Mouse (Mus musculus) heart, embryonic 11.5 days (tissue): ENCODE results near the gene Rhno1. TPM values are rescaled to one million over a fixed set of nuclear protein-coding genes. Genes with fewer than 3 reads are reported as not detected.
"Not testable (repeated sequence)": the region's sequence is repeated elsewhere in the genome, so short reads cannot be mapped to it uniquely, and the experiment has no call there.

Source experiments
- ATAC-seq: fragments of 200-750 bp; cut with Nextera tagmentation; replicated peaks from 2 replicates; pipeline ENCODE4 v1.8.0; 2017; ENCODE audit warnings: moderate library complexity; ENCODE audit not compliant: insufficient number of reproducible peaks, low FRiP score, low TSS enrichment
- H3K27ac ChIP-seq: fragments of 300-500 bp; sonication (generic); 2 replicates; pipeline ENCODE4 v1.5.1; 2014; ENCODE audit warnings: mild to moderate bottlenecking, low read depth, low read length
- H3K27me3 ChIP-seq: fragments of 300-500 bp; sonication (generic); 2 replicates; pipeline ENCODE4 v1.6.1; 2014; ENCODE audit warnings: mild to moderate bottlenecking, low read length, mixed read lengths; ENCODE audit not compliant: control insufficient read depth, insufficient read depth
- H3K36me3 ChIP-seq: fragments of 300-500 bp; sonication (generic); 2 replicates; pipeline ENCODE4 v1.6.1; 2014; ENCODE audit warnings: mild to moderate bottlenecking, low read length, moderate library complexity, mixed read lengths; ENCODE audit not compliant: control insufficient read depth, insufficient read depth
- H3K4me1 ChIP-seq: fragments of 300-500 bp; sonication (generic); 2 replicates; pipeline ENCODE4 v1.6.1; 2014; ENCODE audit warnings: low read length; ENCODE audit not compliant: control insufficient read depth, insufficient read depth
- H3K4me2 ChIP-seq: fragments of 300-500 bp; sonication (generic); 2 replicates; pipeline ENCODE4 v1.6.1; 2014; ENCODE audit warnings: mild to moderate bottlenecking, moderate library complexity
- H3K4me3 ChIP-seq: fragments of 300-500 bp; sonication (generic); 2 replicates; pipeline ENCODE4 v1.5.1; 2014; ENCODE audit warnings: low read depth, low read length
- H3K9ac ChIP-seq: fragments of 300-500 bp; sonication (generic); 2 replicates; pipeline ENCODE4 v1.6.1; 2014; ENCODE audit warnings: mild to moderate bottlenecking, low read depth, low read length, moderate library complexity
- H3K9me3 ChIP-seq: fragments of 300-500 bp; sonication (generic); replicated peaks from 2 replicates; pipeline ENCODE4 v1.6.1; 2016; ENCODE audit warnings: low read length; ENCODE audit not compliant: control insufficient read depth
- WGBS: fragments of 180-500 bp; shearing (Covaris S2); extraction: QIAGEN DNeasy Blood & Tissue Kit; methylation state at CpG from one replicate; pipeline ENCODE4 v1.1.7; 2014; ENCODE audit not compliant: insufficient replicate concordance; 5-methylcytosine and 5-hydroxymethylcytosine counted together
- polyA plus RNA-seq: library from polyadenylated mRNA; unstranded; fragments of >200 nt; fragmentation: Nextera tagmentation; extraction: Ambion mirVana; gene quantifications from 2 replicates; pipeline ENCODE4 v1.2.1, GENCODE M21; 2014

Rhno1 gene
- polyA plus RNA-seq, 1 experiment from 2014 or later, result 105 TPM

GRCm38 (mm10) chr6:128390683-128391082 is 28.0 kb upstream of the Rhno1 start:
- Histone ChIP-seq H3K4me3 (no peak overlapping the region), H3K9ac (no peak overlapping the region), H3K27ac (no peak overlapping the region), H3K27me3 (no peaks in the 10 kb centered on the region), H3K36me3 (no peaks in the 10 kb centered on the region), H3K4me2 (no peak overlapping the region), H3K4me1 (no peaks in the 10 kb centered on the region), H3K9me3 (no peaks in the 10 kb centered on the region)
- 56% methylated on average over 1 of the region's 1 CpGs for WGBS
- no peak for ATAC-seq

DNA sequence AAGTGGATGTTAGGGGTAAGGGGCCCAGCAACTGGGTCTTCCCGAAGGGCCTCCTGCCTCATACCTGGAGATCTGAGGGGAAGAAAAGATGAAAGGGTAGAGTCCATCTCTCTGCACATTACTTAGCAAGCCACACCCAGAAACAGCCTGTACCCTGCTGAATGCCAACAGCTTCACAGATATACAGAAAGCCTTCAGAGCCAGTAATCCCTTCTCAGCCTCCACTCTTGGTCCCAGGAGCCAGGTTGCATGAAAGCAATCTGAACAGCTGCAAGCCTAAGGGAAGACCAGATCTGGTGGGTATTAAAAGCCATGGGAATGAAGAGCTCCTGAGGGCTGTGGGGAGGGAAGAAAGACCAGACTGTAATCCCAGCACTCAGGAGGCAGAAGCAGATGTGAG is 26.5 kb upstream of the Rhno1 start:
- H3K36me3 ChIP-seq, result no peaks in the 10 kb centered on the region
- no peaks in the 10 kb centered on the region for H3K27me3 ChIP-seq
- H3K9ac ChIP-seq, result no peak overlapping the region
- H3K4me1 ChIP-seq, result no peaks in the 10 kb centered on the region
- ATAC-seq, result no peak
- H3K9me3 ChIP-seq, result no peaks in the 10 kb centered on the region
- H3K4me3 ChIP-seq, result no peak overlapping the region
- WGBS, result 72% methylated on average over 1 of the region's 1 CpGs
- H3K27ac ChIP-seq, result no peak overlapping the region
- H3K4me2 ChIP-seq, result no peak overlapping the region

- 80% methylated on average over 1 of the region's 1 CpGs for WGBS
- Histone ChIP-seq H3K27me3 (no peaks in the 10 kb centered on the region), H3K4me1 (no peaks in the 10 kb centered on the region), H3K9me3 (no peaks in the 10 kb centered on the region), H3K4me2 (no peak overlapping the region), H3K4me3 (no peak overlapping the region), H3K9ac (no peak overlapping the region), H3K27ac (no peak overlapping the region), H3K36me3 (no peaks in the 10 kb centered on the region)
- no peak for ATAC-seq
Measured at GRCm38 (mm10) chr6:128385026-128385425, 22.3 kb upstream of the Rhno1 start.

DNA sequence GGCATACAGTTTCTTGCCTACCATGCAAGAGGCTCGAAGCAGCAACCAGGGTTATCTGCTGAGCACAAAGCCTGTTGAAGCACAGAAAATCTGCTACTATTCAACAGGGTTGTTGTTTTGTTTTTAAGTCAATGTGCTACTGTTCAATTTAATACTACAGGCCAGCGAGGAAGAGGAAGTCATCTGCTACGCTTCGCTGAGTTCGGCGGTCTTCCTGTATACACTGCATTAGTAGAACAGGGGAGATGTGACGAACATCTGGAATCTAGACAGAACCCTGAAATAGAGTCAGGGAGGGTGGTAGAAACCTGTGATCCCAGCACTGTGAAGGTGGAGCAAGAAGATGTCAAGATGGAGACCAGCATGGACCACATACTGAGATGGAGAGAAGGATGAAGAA is 21.0 kb upstream of the Rhno1 start:
- no peaks in the 10 kb centered on the region for H3K27me3 ChIP-seq
- H3K9ac ChIP-seq, result no peak overlapping the region
- no peak overlapping the region for H3K4me2 ChIP-seq
- H3K4me3 ChIP-seq, result no peak overlapping the region
- no peak for ATAC-seq
- no peaks in the 10 kb centered on the region for H3K4me1 ChIP-seq
- H3K27ac ChIP-seq, result no peak overlapping the region
- no peaks in the 10 kb centered on the region for H3K36me3 ChIP-seq
- no peaks in the 10 kb centered on the region for H3K9me3 ChIP-seq
- 83% methylated on average over 7 of the region's 7 CpGs for WGBS

DNA sequence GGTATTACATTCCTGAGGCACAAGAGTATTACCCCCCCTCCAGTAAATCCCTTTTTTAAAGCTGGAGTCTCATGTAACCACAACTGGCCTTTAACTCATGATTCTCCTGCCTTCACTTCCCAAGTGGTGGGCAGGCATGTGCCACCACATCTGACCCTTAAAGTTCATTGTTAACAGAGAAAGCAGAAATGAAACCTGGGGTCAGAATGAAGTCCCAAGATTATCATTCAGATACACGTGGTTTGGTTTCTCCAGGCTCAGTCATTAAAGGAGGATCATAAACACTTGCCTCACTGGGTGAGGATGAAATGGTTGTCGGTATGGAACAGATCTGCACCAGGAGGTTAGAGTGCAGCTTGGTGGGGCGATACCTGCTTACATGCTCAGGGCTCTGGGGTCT is 18.5 kb upstream of the Rhno1 start:
- Histone ChIP-seq H3K4me1 (no peaks in the 10 kb centered on the region), H3K36me3 (no peaks in the 10 kb centered on the region), H3K27me3 (no peaks in the 10 kb centered on the region), H3K4me2 (no peak overlapping the region), H3K4me3 (no peak overlapping the region), H3K27ac (no peak overlapping the region), H3K9me3 (no peaks in the 10 kb centered on the region), H3K9ac (no peak overlapping the region)
- no peak for ATAC-seq
- WGBS, result 71% methylated on average over 3 of the region's 3 CpGs

GRCm38 (mm10) chr6:128380594-128381167 is 18.0 kb upstream of the Rhno1 start:
- WGBS, result 40% methylated on average over 1 of the region's 1 CpGs
- H3K4me1 ChIP-seq, H3K27me3 ChIP-seq, H3K4me2 ChIP-seq, H3K36me3 ChIP-seq, ATAC-seq, H3K9ac ChIP-seq, H3K27ac ChIP-seq, H3K4me3 ChIP-seq, H3K9me3 ChIP-seq: not testable (repeated sequence)

- H3K9me3 ChIP-seq, result no peaks in the 10 kb centered on the region
- 77% methylated on average over 16 of the region's 16 CpGs for WGBS
- no peak for ATAC-seq
- H3K4me1 ChIP-seq, result peaks cover 5% of the 10 kb centered on the region; the same call in 1 of the 2 replicates
- H3K4me3 ChIP-seq, result no peak overlapping the region
- no peaks in the 10 kb centered on the region for H3K27me3 ChIP-seq
- H3K4me2 ChIP-seq, result no peak overlapping the region
- H3K27ac ChIP-seq, result no peak overlapping the region
- no peak overlapping the region for H3K9ac ChIP-seq
- H3K36me3 ChIP-seq, result peaks cover 3% of the 10 kb centered on the region; the same call in 1 of the 2 replicates
Measured at GRCm38 (mm10) chr6:128379636-128380035, 16.9 kb upstream of the Rhno1 start.

GRCm38 (mm10) chr6:128376371-128377085 is 13.8 kb upstream of the Rhno1 start:
- H3K4me1 ChIP-seq, result peaks cover 7% of the 10 kb centered on the region; the same call in 1 of the 2 replicates
- H3K27me3 ChIP-seq, result no peaks in the 10 kb centered on the region
- WGBS, result 86% methylated on average over 17 of the region's 17 CpGs
- no peak for ATAC-seq
- H3K27ac ChIP-seq, result no peak overlapping the region
- H3K9me3 ChIP-seq, result no peaks in the 10 kb centered on the region
- H3K4me3 ChIP-seq, result no peak overlapping the region
- H3K9ac ChIP-seq, result no peak overlapping the region
- H3K4me2 ChIP-seq, result no peak overlapping the region
- peaks cover 31% of the 10 kb centered on the region for H3K36me3 ChIP-seq

DNA sequence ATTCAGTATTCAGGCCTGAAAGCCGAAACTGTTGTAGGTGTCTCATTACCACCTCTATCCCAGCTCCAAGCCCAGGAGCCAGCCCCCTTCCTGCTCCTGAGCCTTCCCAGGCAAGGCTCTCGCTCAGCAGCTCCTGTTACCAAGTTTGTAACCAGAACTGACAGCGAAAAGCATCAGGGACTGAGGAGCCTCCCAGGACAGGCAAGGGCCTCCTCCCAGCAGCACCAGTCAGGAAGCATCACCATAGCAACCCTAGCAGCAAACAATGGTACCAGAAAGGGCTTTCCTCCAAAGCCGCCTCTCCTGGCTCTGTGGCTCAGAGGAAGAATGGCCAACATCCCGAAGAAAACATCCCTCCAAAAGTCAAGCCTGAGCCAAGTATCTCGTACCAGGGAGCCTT is 12.5 kb upstream of the Rhno1 start, which contains the start of the genes Tex52 and Gm44596:
Tex52 (plus strand) TSS at position 265 of the 400 bp plus-strand sequence.
Gm44596 (plus strand) TSS at position 312 of the 400 bp plus-strand sequence.
- Histone ChIP-seq H3K9ac (no peak within 1 kb of the TSS), H3K9me3 (no peaks in the 10 kb centered on the region), H3K36me3 (peaks cover 43% of the 10 kb centered on the region), H3K27ac (no peak within 1 kb of the TSS), H3K4me1 (peaks cover 7% of the 10 kb centered on the region; the same call in 1 of the 2 replicates), H3K27me3 (no peaks in the 10 kb centered on the region), H3K4me3 (no peak within 1 kb of the TSS), H3K4me2 (no peak within 1 kb of the TSS)
- ATAC-seq, result 0 out of 2 replicates have a peak, but pooled peaks have one; percentile 37
- 35% methylated on average over 6 of the region's 6 CpGs for WGBS
